Mouse (Mus musculus): ENCODE results near the gene Zfp523. TPM values are rescaled to one million over a fixed set of nuclear protein-coding genes. Genes with fewer than 3 reads are reported as not detected.
"Not testable (repeated sequence)": the region's sequence is repeated elsewhere in the genome, so short reads cannot be mapped to it uniquely, and the experiment has no call there.

Zfp523 gene
- polyA plus RNA-seq, 2 experiments = 4.3 to 6.1 TPM

DNA sequence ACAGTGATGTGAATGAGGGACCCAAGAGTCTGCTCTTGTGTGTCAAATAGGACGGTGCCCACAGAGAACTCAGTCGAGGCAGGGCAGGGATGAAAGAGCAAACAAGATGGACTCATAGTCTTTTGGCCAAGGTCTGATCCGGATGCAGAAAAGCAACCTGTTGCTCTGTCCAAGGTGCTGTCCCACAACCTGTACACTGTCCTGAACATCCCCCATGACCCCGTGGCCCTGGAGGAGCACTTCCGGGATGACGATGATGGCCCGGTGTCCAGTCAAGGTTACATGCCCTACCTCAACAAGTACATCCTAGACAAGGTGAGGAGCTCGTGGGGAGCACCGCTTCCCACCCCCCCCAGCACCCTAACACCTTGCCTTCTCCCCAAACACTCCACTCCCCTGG lies 39.9 kb downstream of the Zfp523 start:
- Histone ChIP-seq H3K4me3 (ENCODE audit: insufficient read depth in 1 of 2, low read depth in 2 of 2, low read length in 2 of 2) (no peak overlapping the region), H3K9ac (replicated peaks) (no peak overlapping the region), H3K9me3 (ENCODE audit: control insufficient read depth, low read length) (no peaks in the 10 kb centered on the region), H3K27ac (no peak overlapping the region), H3K4me2 (ENCODE audit: low read depth) (no peak overlapping the region), H3K36me3 (replicated peaks; ENCODE audit: control insufficient read depth, insufficient read depth, low read depth) (no peaks in the 10 kb centered on the region), H3K4me1 (replicated peaks; ENCODE audit: control insufficient read depth in 2 of 2, insufficient read depth in 2 of 2, low read length in 1 of 2) (peaks cover 0 to 14% of the 10 kb centered on the region in 2 experiments; a peak in 3 of 4 replicates), H3K27me3 (ENCODE audit: control insufficient read depth, insufficient read depth, low read length) (no peaks in the 10 kb centered on the region)
- DNase-seq (ENCODE audit: low read depth in 3 of 3, low spot score in 3 of 3) (no peak), ATAC-seq (ENCODE audit: insufficient read depth) (no peak)
- no peak for TF ChIP-seq CTCF (IDR thresholded peaks at IDR 0.05; ENCODE audit: low read depth)
- TF ChIP-seq EP300 (IDR thresholded peaks at IDR 0.05; ENCODE audit: low read depth) = no peak
- WGBS (ENCODE audit: insufficient replicate concordance) = 76% methylated on average over 9 of the region's 9 CpGs

DNA sequence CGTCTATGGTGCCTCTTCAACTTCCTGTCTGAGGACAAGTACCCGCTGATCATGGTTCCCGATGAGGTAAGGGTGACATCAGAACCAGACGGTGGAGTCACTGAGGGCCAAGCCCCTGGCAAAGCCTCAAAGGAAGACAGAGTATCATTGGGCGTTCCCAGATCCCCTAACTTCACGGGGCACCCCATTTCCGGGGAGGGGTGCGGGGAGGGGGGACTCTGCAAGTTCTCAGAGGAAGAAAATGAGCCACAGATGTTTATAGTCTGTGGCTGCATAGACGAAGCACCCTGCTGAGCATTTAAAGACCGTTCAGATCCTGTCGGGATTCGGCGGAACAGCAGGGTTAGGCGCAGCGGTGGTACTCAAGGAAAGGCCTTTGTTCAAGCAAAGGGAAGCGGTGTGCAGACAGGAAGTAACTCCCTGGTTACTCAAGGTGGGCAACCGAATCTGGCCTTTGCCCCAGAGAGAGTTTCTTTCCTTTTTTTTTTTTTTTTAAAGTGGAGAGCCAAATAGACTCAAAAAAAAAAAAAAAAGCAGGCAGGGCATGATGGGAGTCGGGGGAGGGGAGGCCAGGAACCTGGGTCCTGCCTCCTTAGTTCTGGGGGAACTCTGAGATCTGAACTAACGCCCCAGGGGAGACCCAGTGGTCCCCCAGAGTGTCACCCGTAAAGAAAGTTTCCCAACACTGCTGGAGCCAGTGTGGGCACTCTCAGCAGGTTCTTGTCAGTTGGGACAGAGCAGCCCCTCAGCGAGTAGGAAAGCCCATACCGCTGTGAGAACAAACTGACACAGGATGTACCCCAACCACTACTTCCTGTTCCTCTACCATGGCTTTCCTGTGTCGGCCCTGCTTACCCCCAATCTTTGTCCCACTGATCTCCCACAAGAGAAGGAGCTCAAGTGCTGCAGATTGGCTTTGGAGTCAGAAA lies 41.1 kb downstream of the Zfp523 start:
- H3K4me3 ChIP-seq (ENCODE audit: insufficient read depth in 1 of 2, low read depth in 2 of 2, low read length in 2 of 2) = peak overlapping the region in 1 of 2 experiments; percentile 12; a peak in 1 of 4 replicates
- ATAC-seq (ENCODE audit: insufficient read depth) (no peak), DNase-seq (ENCODE audit: low read depth in 3 of 3, low spot score in 3 of 3) (no peak)
- no peaks in the 10 kb centered on the region for H3K27me3 ChIP-seq (ENCODE audit: control insufficient read depth, insufficient read depth, low read length)
- H3K4me1 ChIP-seq (replicated peaks; ENCODE audit: control insufficient read depth in 2 of 2, insufficient read depth in 2 of 2, low read length in 1 of 2) = peaks cover 2 to 9% of the 10 kb centered on the region in 2 experiments; a peak in 3 of 4 replicates
- H3K36me3 ChIP-seq (replicated peaks; ENCODE audit: control insufficient read depth, insufficient read depth, low read depth) = no peaks in the 10 kb centered on the region
- TF ChIP-seq EP300 (IDR thresholded peaks at IDR 0.05; ENCODE audit: low read depth) (no peak), CTCF (IDR thresholded peaks at IDR 0.05; ENCODE audit: low read depth) (no peak)
- H3K4me2 ChIP-seq (ENCODE audit: low read depth) = peak overlapping the region; percentile 45
- H3K9ac ChIP-seq (replicated peaks) = peak overlapping the region; percentile 21; the same call in 1 of the 2 replicates
- 14% methylated on average over 23 of the region's 23 CpGs for WGBS (ENCODE audit: insufficient replicate concordance)
- no peak overlapping the region for H3K27ac ChIP-seq
- no peaks in the 10 kb centered on the region for H3K9me3 ChIP-seq (ENCODE audit: control insufficient read depth, low read length)

DNA sequence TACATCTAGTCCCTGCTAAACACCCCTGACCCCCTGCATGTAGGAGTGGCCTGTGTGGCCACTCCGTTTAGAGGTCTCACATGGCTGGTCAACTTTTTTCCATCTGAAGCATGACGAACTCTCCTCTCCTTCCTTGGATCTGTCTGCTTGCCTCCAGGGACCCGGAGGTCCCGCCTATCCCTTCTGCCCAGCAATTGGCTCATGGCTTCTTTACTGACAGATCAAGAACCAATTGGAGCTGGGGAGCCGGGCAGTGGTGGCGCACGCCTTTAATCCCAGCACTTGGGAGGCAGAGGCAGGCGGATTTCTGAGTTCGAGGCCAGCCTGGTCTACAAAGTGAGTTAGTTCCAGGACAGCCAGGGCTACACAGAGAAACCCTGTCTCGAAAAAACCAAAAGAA lies 45.5 kb downstream of the Zfp523 start:
- not testable (repeated sequence) for H3K4me2 ChIP-seq (ENCODE audit: low read depth); H3K27me3 ChIP-seq (ENCODE audit: control insufficient read depth, insufficient read depth, low read length); H3K36me3 ChIP-seq (replicated peaks; ENCODE audit: control insufficient read depth, insufficient read depth, low read depth); H3K4me3 ChIP-seq (ENCODE audit: insufficient read depth in 1 of 2, low read depth in 2 of 2, low read length in 2 of 2); H3K27ac ChIP-seq; DNase-seq (ENCODE audit: low read depth in 3 of 3, low spot score in 3 of 3); H3K9me3 ChIP-seq (ENCODE audit: control insufficient read depth, low read length); ATAC-seq (ENCODE audit: insufficient read depth); H3K9ac ChIP-seq (replicated peaks)
- H3K4me1 ChIP-seq (replicated peaks; ENCODE audit: control insufficient read depth in 2 of 2, insufficient read depth in 2 of 2, low read length in 1 of 2) = peaks cover 14 to 16% of the 10 kb centered on the region in 2 experiments
- 77% methylated on average over 10 of the region's 10 CpGs for WGBS (ENCODE audit: insufficient replicate concordance)

DNA sequence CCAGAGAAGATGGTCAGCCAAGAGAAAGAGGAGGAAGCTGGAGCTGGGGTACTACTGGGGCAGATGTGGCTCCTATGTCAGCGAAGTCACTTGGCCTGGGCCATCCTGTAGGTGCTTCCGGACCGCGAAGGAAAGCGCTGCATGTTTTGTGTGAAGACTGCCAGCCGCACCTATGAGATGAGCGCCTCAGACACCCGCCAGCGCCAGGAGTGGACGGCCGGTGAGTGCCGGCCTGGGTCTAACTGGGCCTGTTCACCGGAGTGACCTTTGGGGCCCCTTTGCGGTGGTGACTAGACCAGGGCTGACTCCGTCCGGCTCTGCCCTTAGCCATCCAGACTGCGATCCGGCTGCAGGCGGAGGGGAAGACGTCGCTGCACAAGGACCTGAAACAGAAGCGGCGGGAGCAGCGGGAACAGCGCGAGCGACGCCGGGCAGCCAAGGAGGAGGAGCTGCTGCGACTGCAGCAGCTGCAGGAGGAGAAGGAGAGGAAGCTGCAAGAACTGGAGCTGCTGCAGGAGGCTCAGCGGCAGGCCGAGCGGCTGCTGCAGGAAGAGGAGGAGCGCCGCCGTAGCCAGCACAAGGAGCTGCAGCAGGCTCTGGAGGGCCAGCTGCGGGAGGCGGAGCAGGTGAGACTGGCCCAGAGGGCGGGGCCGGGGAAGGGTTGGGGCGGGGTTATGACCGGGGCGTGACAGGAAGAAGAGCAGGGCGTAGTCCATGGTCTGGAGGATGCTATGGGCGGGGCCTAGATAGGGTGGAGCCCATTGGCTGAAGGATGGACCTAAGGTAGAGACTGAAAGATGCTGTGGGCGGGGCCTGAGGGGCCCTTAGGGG lies 46.8 kb downstream of the Zfp523 start:
- Histone ChIP-seq H3K36me3 (replicated peaks; ENCODE audit: control insufficient read depth, insufficient read depth, low read depth) (no peaks in the 10 kb centered on the region), H3K9me3 (ENCODE audit: control insufficient read depth, low read length) (no peaks in the 10 kb centered on the region), H3K27ac (no peak overlapping the region), H3K4me2 (ENCODE audit: low read depth) (peak overlapping the region; percentile 74), H3K27me3 (ENCODE audit: control insufficient read depth, insufficient read depth, low read length) (no peaks in the 10 kb centered on the region), H3K9ac (replicated peaks) (peak overlapping the region; percentile 41), H3K4me1 (replicated peaks; ENCODE audit: control insufficient read depth in 2 of 2, insufficient read depth in 2 of 2, low read length in 1 of 2) (peaks cover 13 to 14% of the 10 kb centered on the region in 2 experiments), H3K4me3 (ENCODE audit: insufficient read depth in 1 of 2, low read depth in 2 of 2, low read length in 2 of 2) (peak overlapping the region; percentile 50 to 54)
- under 1% methylated on average over 46 of the region's 46 CpGs for WGBS (ENCODE audit: insufficient replicate concordance)
- TF ChIP-seq EP300 (IDR thresholded peaks at IDR 0.05; ENCODE audit: low read depth) (no peak), CTCF (IDR thresholded peaks at IDR 0.05; ENCODE audit: low read depth) (peak; percentile 50)
- ATAC-seq (ENCODE audit: insufficient read depth) = peak; percentile 95
- peak; percentile 90 to 97 (median 93) for DNase-seq (ENCODE audit: low read depth in 3 of 3, low spot score in 3 of 3)

DNA sequence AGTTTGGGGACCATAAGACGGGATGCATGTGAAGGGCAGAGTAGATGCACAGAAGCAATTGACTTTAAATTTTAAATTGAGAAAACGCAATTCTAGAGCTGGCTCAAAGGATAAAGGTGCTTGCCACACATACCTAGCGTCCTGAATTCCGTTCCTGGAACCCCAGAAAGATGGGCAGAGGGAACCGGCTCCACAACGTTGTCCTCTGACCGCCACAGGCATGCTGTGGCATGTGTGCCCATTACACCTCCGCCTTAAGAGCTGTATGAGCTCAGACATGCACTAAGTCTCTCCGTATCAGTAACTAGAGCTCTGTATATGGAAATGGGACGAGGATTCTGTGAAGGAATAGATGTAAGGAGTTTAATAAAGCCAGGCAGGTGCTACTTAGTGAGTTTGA lies 47.7 kb downstream of the Zfp523 start:
- Histone ChIP-seq H3K27me3 (ENCODE audit: control insufficient read depth, insufficient read depth, low read length) (no peaks in the 10 kb centered on the region), H3K27ac (no peak overlapping the region), H3K4me2 (ENCODE audit: low read depth) (no peak overlapping the region), H3K9ac (replicated peaks) (no peak overlapping the region), H3K9me3 (ENCODE audit: control insufficient read depth, low read length) (no peaks in the 10 kb centered on the region), H3K4me3 (ENCODE audit: insufficient read depth in 1 of 2, low read depth in 2 of 2, low read length in 2 of 2) (no peak overlapping the region), H3K36me3 (replicated peaks; ENCODE audit: control insufficient read depth, insufficient read depth, low read depth) (no peaks in the 10 kb centered on the region), H3K4me1 (replicated peaks; ENCODE audit: control insufficient read depth in 2 of 2, insufficient read depth in 2 of 2, low read length in 1 of 2) (peaks cover 13 to 14% of the 10 kb centered on the region in 2 experiments)
- TF ChIP-seq EP300 (IDR thresholded peaks at IDR 0.05; ENCODE audit: low read depth) (no peak), CTCF (IDR thresholded peaks at IDR 0.05; ENCODE audit: low read depth) (no peak)
- WGBS (ENCODE audit: insufficient replicate concordance) = 88% methylated on average over 10 of the region's 10 CpGs
- ATAC-seq (ENCODE audit: insufficient read depth) (no peak), DNase-seq (ENCODE audit: low read depth in 3 of 3, low spot score in 3 of 3) (no peak)

All from liver, embryonic 14.5 days (tissue).